Mouse (Mus musculus) cerebellum, adult 2 months (tissue): ENCODE measurements around the gene Coro6. TPM values are rescaled to one million over a fixed set of nuclear protein-coding genes. Genes with fewer than 3 reads are reported as not detected.

Experiments used
- DNase-seq, 2 experiments: peaks; one replicate each; pipeline ENCODE4 v3.0.0; 2021
- H3K27ac ChIP-seq: fragments of 200-500 bp; 2 replicates; pipeline ENCODE4 v1.5.1; 2012; ENCODE audit warnings: low read length, control low read depth, inconsistent platforms; ENCODE audit not compliant: insufficient read depth
- H3K27me3 ChIP-seq: fragments of 200-500 bp; 2 replicates; pipeline ENCODE4 v1.6.1; 2012; ENCODE audit warnings: inconsistent platforms, mild to moderate bottlenecking, low read length, moderate library complexity; ENCODE audit not compliant: control insufficient read depth, insufficient read depth
- H3K4me1 ChIP-seq: fragments of 200-500 bp; 2 replicates; pipeline ENCODE4 v1.6.1; 2011; ENCODE audit warnings: low read length; ENCODE audit not compliant: control insufficient read depth, insufficient read depth
- H3K4me3 ChIP-seq: fragments of 200-500 bp; replicated peaks from 2 replicates; pipeline ENCODE3; 2011; ENCODE audit warnings: mild to moderate bottlenecking, low read depth, low read length, control low read depth; ENCODE audit not compliant: insufficient read depth
- CTCF ChIP-seq: fragments of 200-500 bp; IDR thresholded peaks from 2 replicates; pipeline ENCODE4 v1.5.1; 2011; ENCODE audit warnings: low read depth, mild to moderate bottlenecking, control low read depth, low read length, moderate library complexity, borderline replicate concordance; ENCODE audit not compliant: insufficient read depth
- POLR2A ChIP-seq: fragments of 200-500 bp; IDR thresholded peaks from 2 replicates; pipeline ENCODE4 v1.6.1; 2011; ENCODE audit warnings: low read length, control low read depth, borderline replicate concordance; ENCODE audit not compliant: insufficient read depth
- WGBS: fragments of 180-500 bp; shearing (Covaris S2); methylation state at CpG from one replicate; pipeline ENCODE4 v1.1.7; 2018; 5-methylcytosine and 5-hydroxymethylcytosine counted together
- polyA plus RNA-seq: library from polyadenylated mRNA; depleted of rRNA; stranded (reverse); fragments of >200 nt; gene quantifications from 2 replicates; pipeline ENCODE4 v1.2.3, GENCODE M21; 2012

The Coro6 gene
- polyA plus RNA-seq, 1 experiment, result 148 TPM

DNA sequence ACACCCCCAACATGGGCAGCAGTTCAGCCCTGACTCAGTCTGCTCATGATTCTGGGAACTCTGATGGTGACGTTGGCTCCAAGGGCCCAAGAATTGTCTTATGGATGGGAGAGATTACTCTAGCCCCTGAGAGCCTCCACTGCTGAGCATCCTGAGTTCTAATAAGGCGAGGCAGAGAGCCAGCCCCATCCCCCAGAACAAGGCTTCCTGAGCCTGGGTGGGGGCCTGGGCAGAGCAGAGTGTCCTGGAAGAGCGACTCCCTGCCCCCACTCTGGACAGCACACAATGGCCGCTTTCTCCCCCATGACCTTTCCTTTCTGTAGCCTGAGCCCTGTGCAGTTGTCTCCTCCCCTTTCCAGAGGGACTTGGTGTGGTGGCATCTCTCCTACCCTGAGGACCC, 35.6 kb downstream of the Coro6 start:
- peaks cover 42% of the 10 kb centered on the region for H3K4me1 ChIP-seq
- no peaks in the 10 kb centered on the region for H3K27me3 ChIP-seq
- peak in 1 of 2 experiments; percentile 38 for DNase-seq
- peak overlapping the region; percentile 83 for H3K27ac ChIP-seq
- WGBS, result 77% methylated on average over 4 of the region's 4 CpGs
- no peak overlapping the region for H3K4me3 ChIP-seq
- TF ChIP-seq CTCF (no peak), POLR2A (no peak)

DNA sequence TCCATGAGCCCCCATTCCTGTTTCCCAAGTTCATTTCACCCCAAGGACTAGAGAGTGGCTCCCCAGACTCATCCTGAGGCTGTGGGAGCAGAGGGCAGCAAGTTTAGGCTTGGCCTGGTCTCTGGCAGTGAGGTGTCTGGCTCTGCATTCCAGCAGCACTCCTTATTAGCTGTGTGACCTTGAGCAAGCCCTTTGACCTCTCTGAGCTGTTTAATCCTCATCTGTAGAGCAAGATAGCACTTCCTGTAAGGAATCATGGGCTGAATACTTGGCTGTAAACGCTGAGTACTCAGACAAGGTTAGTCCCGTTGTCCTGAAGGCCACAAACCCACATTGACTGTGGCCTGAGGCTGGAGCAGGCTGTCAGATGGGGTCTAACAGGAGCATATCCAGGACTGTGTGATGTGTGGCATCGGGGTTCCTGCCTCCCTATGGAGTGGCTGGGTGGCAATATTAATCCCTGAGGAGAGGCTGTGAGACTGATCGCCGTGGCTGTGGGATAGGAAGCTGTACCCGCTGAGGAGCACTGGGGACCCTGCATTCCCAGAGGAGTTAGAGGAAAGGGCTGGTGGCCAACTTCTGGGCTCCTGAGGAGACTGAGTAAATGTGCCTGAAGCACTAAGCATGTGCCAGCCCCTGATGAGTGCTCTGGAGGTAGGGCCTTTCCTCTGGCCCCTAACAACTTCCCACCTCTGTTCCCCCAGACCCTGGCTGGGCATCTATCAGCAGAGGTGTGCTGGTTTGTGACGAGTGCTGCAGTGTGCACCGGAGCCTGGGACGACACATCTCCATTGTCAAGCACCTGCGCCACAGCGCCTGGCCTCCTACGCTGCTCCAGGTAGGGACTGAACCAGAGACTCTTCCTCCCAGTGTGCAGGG, 36.3 kb downstream of the Coro6 start:
- H3K4me1 ChIP-seq, result peaks cover 42% of the 10 kb centered on the region
- no peak overlapping the region for H3K4me3 ChIP-seq
- H3K27ac ChIP-seq, result peak overlapping the region; percentile 83
- peak in 1 of 2 experiments; percentile 48 for DNase-seq
- TF ChIP-seq POLR2A, result no peak
- no peak for TF ChIP-seq CTCF
- no peaks in the 10 kb centered on the region for H3K27me3 ChIP-seq
- 43% methylated on average over 12 of the region's 12 CpGs for WGBS

DNA sequence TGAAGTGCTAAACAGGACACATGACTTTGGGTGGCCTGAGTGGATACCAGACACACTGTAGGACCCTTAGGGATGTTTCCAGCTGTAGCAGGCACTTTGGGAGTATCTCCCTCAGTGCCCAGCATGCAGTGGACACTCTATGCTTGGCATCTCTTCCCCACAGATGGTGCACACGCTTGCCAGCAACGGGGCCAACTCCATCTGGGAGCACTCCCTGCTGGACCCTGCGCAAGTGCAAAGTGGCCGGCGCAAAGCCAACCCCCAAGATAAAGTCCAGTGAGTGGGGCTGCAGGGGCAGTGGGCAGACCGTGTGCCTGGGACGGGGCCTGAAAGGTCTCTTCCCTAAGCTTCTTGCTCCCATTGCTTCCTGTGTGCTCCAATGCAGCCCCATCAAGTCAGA, 37.1 kb downstream of the Coro6 start:
- Histone ChIP-seq H3K4me3 (no peak overlapping the region), H3K27me3 (no peaks in the 10 kb centered on the region), H3K27ac (peak overlapping the region; percentile 8), H3K4me1 (peaks cover 42% of the 10 kb centered on the region)
- WGBS, result 1% methylated on average over 7 of the region's 7 CpGs
- TF ChIP-seq CTCF, result no peak
- TF ChIP-seq POLR2A, result no peak
- peak; percentile 89 for DNase-seq

DNA sequence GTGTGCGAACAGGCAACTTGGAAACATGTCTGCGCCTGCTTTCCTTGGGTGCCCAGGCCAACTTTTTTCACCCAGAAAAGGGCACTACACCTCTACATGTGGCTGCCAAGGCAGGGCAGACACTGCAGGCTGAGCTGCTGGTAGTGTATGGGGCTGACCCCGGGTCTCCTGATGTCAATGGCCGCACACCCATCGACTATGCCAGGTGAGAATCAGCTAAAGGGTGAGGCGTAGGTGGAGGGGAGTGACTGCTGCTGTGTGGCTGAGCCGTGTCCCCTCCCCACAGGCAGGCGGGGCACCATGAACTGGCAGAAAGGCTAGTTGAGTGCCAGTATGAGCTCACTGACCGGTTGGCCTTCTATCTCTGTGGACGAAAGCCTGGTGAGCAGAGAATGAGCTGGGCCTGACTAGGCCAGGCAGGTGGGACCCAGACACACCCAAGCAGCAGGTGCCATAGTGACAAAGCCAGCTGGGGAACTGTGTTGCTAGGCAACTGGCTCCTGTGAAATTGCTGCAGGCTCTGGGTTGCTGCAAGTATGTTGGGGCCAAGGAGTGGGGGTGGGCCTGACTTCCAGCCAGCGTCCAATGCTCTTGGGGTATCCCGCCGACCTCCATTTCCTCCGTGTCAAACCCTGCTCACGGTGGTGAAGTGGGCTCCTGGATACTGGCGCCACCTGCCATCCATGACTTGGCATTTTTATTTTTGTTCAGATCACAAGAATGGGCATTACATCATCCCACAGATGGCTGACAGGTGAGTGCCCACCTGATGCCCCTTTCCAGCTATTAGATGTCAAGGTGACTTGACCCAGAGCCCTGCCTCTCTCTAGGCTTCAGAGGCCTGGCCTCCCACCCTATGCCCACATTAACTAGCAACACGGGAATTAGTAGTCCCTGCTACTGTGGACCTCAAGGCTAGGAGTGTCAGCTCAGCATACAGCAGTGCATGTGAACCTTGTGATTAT, 38.4 kb downstream of the Coro6 start:
- peak in 1 of 2 experiments; percentile 53 for DNase-seq
- 42% methylated on average over 17 of the region's 17 CpGs for WGBS
- H3K27ac ChIP-seq, result peak overlapping the region; percentile 14
- H3K27me3 ChIP-seq, result no peaks in the 10 kb centered on the region
- H3K4me1 ChIP-seq, result peaks cover 42% of the 10 kb centered on the region
- TF ChIP-seq POLR2A (no peak), CTCF (no peak)
- H3K4me3 ChIP-seq, result no peak overlapping the region

DNA sequence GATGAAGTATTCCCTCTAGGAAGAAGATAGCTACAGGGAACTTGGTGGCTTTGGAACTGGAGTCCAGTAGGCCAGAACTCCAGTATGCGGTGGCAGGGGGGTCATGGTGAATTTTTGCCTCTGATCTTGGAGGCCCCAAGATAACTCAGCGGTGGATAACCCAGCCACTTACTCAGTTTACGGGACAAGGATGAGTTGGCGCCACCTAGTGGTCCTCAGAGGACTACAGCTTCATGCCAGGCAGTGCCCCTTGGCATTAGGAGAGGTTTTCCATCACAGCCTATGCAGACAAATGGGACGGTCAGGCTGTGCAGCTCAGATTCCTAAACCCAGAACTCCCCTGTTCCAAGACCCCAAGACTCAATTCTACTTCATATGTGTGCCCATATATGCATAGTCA, 39.2 kb downstream of the Coro6 start:
- Histone ChIP-seq H3K27me3 (no peaks in the 10 kb centered on the region), H3K27ac (peak overlapping the region; percentile 9; the same call in 1 of the 2 replicates), H3K4me1 (peaks cover 42% of the 10 kb centered on the region), H3K4me3 (no peak overlapping the region)
- peak; percentile 94 for TF ChIP-seq CTCF
- no peak for TF ChIP-seq POLR2A
- peak; percentile 81 to 84 for DNase-seq
- WGBS, result 7% methylated on average over 5 of the region's 5 CpGs

DNA sequence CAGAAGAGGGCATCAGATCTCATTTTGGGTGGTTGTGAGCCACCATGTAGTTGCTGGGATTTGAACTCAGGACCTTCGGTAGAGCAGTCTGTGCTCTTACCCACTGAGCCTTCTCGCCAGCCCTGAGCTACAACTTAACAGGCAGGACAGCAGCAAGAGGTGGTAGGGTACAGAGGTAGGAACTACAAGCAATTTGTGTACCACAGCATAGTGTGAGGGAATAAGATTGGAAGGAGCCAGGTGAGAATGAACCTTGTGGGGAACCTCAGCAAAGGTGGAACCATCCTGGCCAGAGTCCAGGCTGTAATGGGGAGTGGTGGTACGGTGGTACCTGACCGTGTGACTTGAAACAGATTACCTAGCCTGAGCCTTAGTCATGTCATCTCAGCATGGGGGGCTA, 39.8 kb downstream of the Coro6 start:
- no peak for TF ChIP-seq POLR2A
- no peak for TF ChIP-seq CTCF
- H3K4me1 ChIP-seq, result peaks cover 42% of the 10 kb centered on the region
- DNase-seq, result peak in 1 of 2 experiments; percentile 19
- no peak overlapping the region for H3K4me3 ChIP-seq
- no peaks in the 10 kb centered on the region for H3K27me3 ChIP-seq
- 88% methylated on average over 4 of the region's 4 CpGs for WGBS
- no peak overlapping the region for H3K27ac ChIP-seq

DNA sequence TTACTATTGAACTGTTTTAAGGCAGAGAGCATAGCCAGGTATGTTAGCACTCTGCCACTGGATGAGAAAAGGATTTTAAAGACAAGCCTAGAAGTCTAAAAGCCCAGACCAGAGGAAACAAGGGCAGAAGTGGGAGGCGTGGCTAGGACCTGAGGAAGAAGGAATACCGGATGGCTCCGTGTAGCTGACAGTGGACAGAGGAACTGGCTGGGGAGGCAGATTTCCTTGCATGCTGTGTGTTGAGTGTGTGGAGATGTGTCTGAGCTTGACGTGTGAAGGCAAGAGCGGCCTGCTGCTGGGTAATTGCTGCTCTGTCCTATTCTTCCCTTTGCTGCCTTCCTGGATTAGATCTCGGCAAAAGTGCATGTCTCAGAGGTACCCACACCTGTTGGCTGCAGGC, 40.3 kb downstream of the Coro6 start:
- Histone ChIP-seq H3K27ac (no peak overlapping the region), H3K27me3 (no peaks in the 10 kb centered on the region), H3K4me3 (no peak overlapping the region), H3K4me1 (peaks cover 40% of the 10 kb centered on the region)
- TF ChIP-seq CTCF, result no peak
- no peak for TF ChIP-seq POLR2A
- WGBS, result 73% methylated on average over 6 of the region's 6 CpGs
- no peak for DNase-seq

DNA sequence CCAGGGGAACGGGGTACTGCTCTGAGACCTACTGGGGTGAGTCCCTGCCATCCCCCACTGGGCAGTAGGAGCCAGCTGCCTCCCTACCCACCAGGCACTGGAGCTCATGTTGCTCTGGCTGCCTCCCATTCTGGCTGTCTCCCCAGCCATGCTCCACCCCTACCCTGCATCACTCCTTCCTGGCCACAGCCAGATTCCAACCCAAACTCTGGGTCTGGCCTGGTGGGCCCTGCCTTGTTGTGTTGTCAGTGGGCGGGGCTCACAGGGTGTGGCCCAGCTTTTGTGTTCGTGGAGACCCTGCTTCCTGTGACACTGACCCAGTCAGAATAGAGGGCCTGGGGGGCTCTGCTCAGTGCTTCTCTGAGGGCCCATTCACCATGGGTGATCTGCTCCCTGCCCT, 41.3 kb downstream of the Coro6 start:
- Histone ChIP-seq H3K27ac (no peak overlapping the region), H3K4me1 (peaks cover 33% of the 10 kb centered on the region), H3K4me3 (no peak overlapping the region), H3K27me3 (no peaks in the 10 kb centered on the region)
- 43% methylated on average over 3 of the region's 3 CpGs for WGBS
- TF ChIP-seq CTCF, result no peak
- no peak for TF ChIP-seq POLR2A
- peak in 1 of 2 experiments; percentile 30 for DNase-seq
